Mouse (Mus musculus): ENCODE measurements at regions not wholly inside any gene's neighbourhood (a gene's known extent, or its start where the extent isn't known, plus 50 kb on each side); places are given as distances from the start of the nearest gene placed in this dataset.

GRCm38 (mm10) chr1:42524401-42524800, 171.2 kb upstream of the Pou3f3 start:
- no peak overlapping the region for H3K27ac ChIP-seq (ENCODE audit: low read depth, low read length)
- H3K4me2 ChIP-seq (ENCODE audit: low read length), result no peak overlapping the region
- no peaks in the 10 kb centered on the region for H3K9me3 ChIP-seq (ENCODE audit: control insufficient read depth, low read length)
- no peaks in the 10 kb centered on the region for H3K36me3 ChIP-seq (ENCODE audit: control insufficient read depth, insufficient read depth, low read length)
- H3K4me1 ChIP-seq (ENCODE audit: control insufficient read depth, insufficient read depth, low read depth, low read length), result no peaks in the 10 kb centered on the region
- H3K4me3 ChIP-seq (ENCODE audit: low read length), result no peak overlapping the region
- no peak overlapping the region for H3K9ac ChIP-seq (ENCODE audit: low read depth, low read length)
- no peak for ATAC-seq
- WGBS, result 39% methylated on average over 4 of the region's 4 CpGs
- no peaks in the 10 kb centered on the region for H3K27me3 ChIP-seq (replicated peaks; ENCODE audit: control insufficient read depth, insufficient read depth, low read length)

GRCm38 (mm10) chr1:42527746-42528476, 167.7 kb upstream of the Pou3f3 start:
- H3K27ac ChIP-seq (ENCODE audit: low read depth, low read length), result no peak overlapping the region
- WGBS, result 61% methylated on average over 11 of the region's 11 CpGs
- no peaks in the 10 kb centered on the region for H3K9me3 ChIP-seq (ENCODE audit: control insufficient read depth, low read length)
- no peaks in the 10 kb centered on the region for H3K36me3 ChIP-seq (ENCODE audit: control insufficient read depth, insufficient read depth, low read length)
- no peaks in the 10 kb centered on the region for H3K4me1 ChIP-seq (ENCODE audit: control insufficient read depth, insufficient read depth, low read depth, low read length)
- H3K9ac ChIP-seq (ENCODE audit: low read depth, low read length), result no peak overlapping the region
- H3K27me3 ChIP-seq (replicated peaks; ENCODE audit: control insufficient read depth, insufficient read depth, low read length), result no peaks in the 10 kb centered on the region
- ATAC-seq, result no peak
- H3K4me2 ChIP-seq (ENCODE audit: low read length), result no peak overlapping the region
- H3K4me3 ChIP-seq (ENCODE audit: low read length), result no peak overlapping the region

GRCm38 (mm10) chr1:42532908-42533307, 162.7 kb upstream of the Pou3f3 start:
- no peaks in the 10 kb centered on the region for H3K9me3 ChIP-seq (ENCODE audit: control insufficient read depth, low read length)
- no peaks in the 10 kb centered on the region for H3K4me1 ChIP-seq (ENCODE audit: control insufficient read depth, insufficient read depth, low read depth, low read length)
- WGBS, result 77% methylated on average over 6 of the region's 6 CpGs
- H3K27ac ChIP-seq (ENCODE audit: low read depth, low read length), result no peak overlapping the region
- no peak for ATAC-seq
- no peak overlapping the region for H3K9ac ChIP-seq (ENCODE audit: low read depth, low read length)
- no peak overlapping the region for H3K4me3 ChIP-seq (ENCODE audit: low read length)
- no peaks in the 10 kb centered on the region for H3K36me3 ChIP-seq (ENCODE audit: control insufficient read depth, insufficient read depth, low read length)
- H3K27me3 ChIP-seq (replicated peaks; ENCODE audit: control insufficient read depth, insufficient read depth, low read length), result no peaks in the 10 kb centered on the region
- H3K4me2 ChIP-seq (ENCODE audit: low read length), result no peak overlapping the region

GRCm38 (mm10) chr1:42539066-42539539, 156.5 kb upstream of the Pou3f3 start:
- Histone ChIP-seq H3K9ac (ENCODE audit: low read depth, low read length) (no peak overlapping the region), H3K27ac (ENCODE audit: low read depth, low read length) (peak overlapping the region; percentile 70), H3K9me3 (ENCODE audit: control insufficient read depth, low read length) (no peaks in the 10 kb centered on the region), H3K27me3 (replicated peaks; ENCODE audit: control insufficient read depth, insufficient read depth, low read length) (no peaks in the 10 kb centered on the region), H3K4me2 (ENCODE audit: low read length) (peak overlapping the region; percentile 49), H3K36me3 (ENCODE audit: control insufficient read depth, insufficient read depth, low read length) (no peaks in the 10 kb centered on the region), H3K4me1 (ENCODE audit: control insufficient read depth, insufficient read depth, low read depth, low read length) (peaks cover 15% of the 10 kb centered on the region), H3K4me3 (ENCODE audit: low read length) (peak overlapping the region; percentile 23)
- peak; percentile 86 for ATAC-seq
- WGBS, result 18% methylated on average over 18 of the region's 18 CpGs

- Histone ChIP-seq H3K27me3 (replicated peaks; ENCODE audit: control insufficient read depth, insufficient read depth, low read length) (no peaks in the 10 kb centered on the region), H3K36me3 (ENCODE audit: control insufficient read depth, insufficient read depth, low read length) (no peaks in the 10 kb centered on the region), H3K4me2 (ENCODE audit: low read length) (peak overlapping the region; percentile 49), H3K27ac (ENCODE audit: low read depth, low read length) (peak overlapping the region; percentile 70), H3K4me1 (ENCODE audit: control insufficient read depth, insufficient read depth, low read depth, low read length) (peaks cover 15% of the 10 kb centered on the region), H3K4me3 (ENCODE audit: low read length) (peak overlapping the region; percentile 23), H3K9ac (ENCODE audit: low read depth, low read length) (no peak overlapping the region), H3K9me3 (ENCODE audit: control insufficient read depth, low read length) (no peaks in the 10 kb centered on the region)
- WGBS, result 14% methylated on average over 26 of the region's 26 CpGs
- ATAC-seq, result peak; percentile 63
Measured at GRCm38 (mm10) chr1:42539541-42540520, 155.7 kb upstream of the Pou3f3 start.

- Histone ChIP-seq H3K36me3 (ENCODE audit: control insufficient read depth, insufficient read depth, low read length) (no peaks in the 10 kb centered on the region), H3K9ac (ENCODE audit: low read depth, low read length) (no peak overlapping the region), H3K4me2 (ENCODE audit: low read length) (no peak overlapping the region), H3K4me1 (ENCODE audit: control insufficient read depth, insufficient read depth, low read depth, low read length) (peaks cover 15% of the 10 kb centered on the region), H3K9me3 (ENCODE audit: control insufficient read depth, low read length) (no peaks in the 10 kb centered on the region), H3K27ac (ENCODE audit: low read depth, low read length) (no peak overlapping the region), H3K4me3 (ENCODE audit: low read length) (no peak overlapping the region), H3K27me3 (replicated peaks; ENCODE audit: control insufficient read depth, insufficient read depth, low read length) (no peaks in the 10 kb centered on the region)
- WGBS, result 81% methylated on average over 4 of the region's 4 CpGs
- no peak for ATAC-seq
Measured at GRCm38 (mm10) chr1:42541991-42542390, 153.6 kb upstream of the Pou3f3 start.

GRCm38 (mm10) chr1:42542846-42543549, 152.6 kb upstream of the Pou3f3 start:
- Histone ChIP-seq H3K9ac (ENCODE audit: low read depth, low read length) (no peak overlapping the region), H3K27me3 (replicated peaks; ENCODE audit: control insufficient read depth, insufficient read depth, low read length) (no peaks in the 10 kb centered on the region), H3K36me3 (ENCODE audit: control insufficient read depth, insufficient read depth, low read length) (no peaks in the 10 kb centered on the region), H3K4me1 (ENCODE audit: control insufficient read depth, insufficient read depth, low read depth, low read length) (peaks cover 15% of the 10 kb centered on the region), H3K27ac (ENCODE audit: low read depth, low read length) (no peak overlapping the region), H3K9me3 (ENCODE audit: control insufficient read depth, low read length) (no peaks in the 10 kb centered on the region), H3K4me3 (ENCODE audit: low read length) (no peak overlapping the region), H3K4me2 (ENCODE audit: low read length) (no peak overlapping the region)
- WGBS, result 47% methylated on average over 15 of the region's 15 CpGs
- ATAC-seq, result no peak

- ATAC-seq, result no peak
- 86% methylated on average over 3 of the region's 3 CpGs for WGBS
- Histone ChIP-seq H3K4me1 (ENCODE audit: control insufficient read depth, insufficient read depth, low read depth, low read length) (no peaks in the 10 kb centered on the region), H3K4me3 (ENCODE audit: low read length) (no peak overlapping the region), H3K36me3 (ENCODE audit: control insufficient read depth, insufficient read depth, low read length) (no peaks in the 10 kb centered on the region), H3K27ac (ENCODE audit: low read depth, low read length) (no peak overlapping the region), H3K4me2 (ENCODE audit: low read length) (no peak overlapping the region), H3K27me3 (replicated peaks; ENCODE audit: control insufficient read depth, insufficient read depth, low read length) (no peaks in the 10 kb centered on the region), H3K9ac (ENCODE audit: low read depth, low read length) (no peak overlapping the region), H3K9me3 (ENCODE audit: control insufficient read depth, low read length) (no peaks in the 10 kb centered on the region)
Measured at GRCm38 (mm10) chr1:42546879-42547278, 148.7 kb upstream of the Pou3f3 start.
